Comparison of ENCODE assay signal across 1 mouse cellular context in the genomic region with DNA sequence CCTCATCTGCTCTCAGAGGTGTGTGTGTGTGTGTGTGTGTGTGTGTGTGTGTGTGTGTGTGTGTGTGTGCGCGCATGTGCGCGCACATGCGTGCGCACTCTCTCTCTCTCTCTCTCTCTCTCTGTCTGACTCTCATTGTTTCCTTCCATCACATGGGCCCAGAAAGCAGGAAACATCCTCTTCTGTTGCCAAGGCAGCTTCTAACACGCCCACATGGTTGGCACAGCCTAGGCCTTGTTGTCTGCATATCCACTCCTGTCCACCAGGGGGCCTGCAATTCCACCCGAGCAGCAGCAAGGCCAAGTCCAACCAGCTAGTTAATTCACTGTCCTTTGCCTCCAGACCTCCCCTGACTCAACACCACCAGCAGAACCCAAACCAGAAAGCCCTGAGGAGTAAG.
A peak's percentile ranks its signal among the peaks of the same experiment; 100 is the strongest.
TF ChIP-seq lines count a peak whose summit lies in the region.

No protein-coding gene starts in this region.

TF ChIP-seq in C2C12, 6 proteins besides CTCF, POLR2A, EP300 and RAD21:
- TF ChIP-seq CEBPB (IDR thresholded peaks at IDR 0.05; ENCODE audit: low read depth) = no peak
- TF ChIP-seq FOSL1 (IDR thresholded peaks at IDR 0.05; ENCODE audit: insufficient read depth, low read length, poor library complexity, severe bottlenecking) = no peak
- TF ChIP-seq USF1 (IDR thresholded peaks at IDR 0.05; ENCODE audit: low read depth) = peak; percentile 41
- TF ChIP-seq MAX (IDR thresholded peaks at IDR 0.05) = peak; percentile 48
